Mouse (Mus musculus) brain, embryonic 14.5 days (tissue): ENCODE measurements around the gene Gm21477. TPM values are rescaled to one million over a fixed set of nuclear protein-coding genes. Genes with fewer than 3 reads are reported as not detected.
"Not testable (repeated sequence)": the region's sequence is repeated elsewhere in the genome, so short reads cannot be mapped to it uniquely, and the experiment has no call there.

ENCODE experiments used
- DNase-seq: peaks from one replicate; pipeline ENCODE4 v3.0.0-alpha.2; 2011; ENCODE audit warnings: low read depth
- polyA plus RNA-seq: library from polyadenylated mRNA; depleted of rRNA; stranded (reverse); fragments of >200 nt; gene quantifications from 2 replicates; pipeline ENCODE4 v1.2.3, GENCODE M21; 2012; rRNA removed

The Gm21477 gene
- polyA plus RNA-seq = not detected in 2 replicates

DNA sequence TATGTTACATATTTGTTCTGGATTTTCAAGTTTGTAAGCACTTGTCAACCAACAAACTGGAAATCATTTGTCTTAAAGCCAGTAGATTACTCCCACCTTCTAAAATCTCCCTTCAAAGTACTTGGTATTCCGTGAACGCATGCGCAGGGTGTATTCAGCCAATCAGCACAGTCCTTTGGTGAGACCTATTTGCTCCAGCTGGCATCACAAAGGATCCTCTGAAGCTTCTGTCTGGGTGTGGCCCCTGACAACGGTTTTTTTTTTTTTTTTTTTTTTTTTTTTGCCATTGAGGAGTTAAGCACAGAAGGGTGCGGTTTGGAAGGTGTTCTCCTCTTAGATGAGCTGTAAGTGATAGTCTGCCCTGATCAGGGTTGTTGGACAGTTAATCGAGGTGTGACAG lies at the start of gene Gm21477:
Gene Gm21477 (plus strand): TSS at position 301 of the 400 bp plus-strand sequence.
- not testable (repeated sequence) for DNase-seq
